Mouse (Mus musculus) heart, embryonic 16.5 days (tissue): ENCODE measurements at regions not wholly inside any gene's neighbourhood (a gene's known extent, or its start where the extent isn't known, plus 50 kb on each side); places are given as distances from the start of the nearest gene placed in this dataset.

Experiments used
- ATAC-seq: fragments of 200-750 bp; cut with Nextera tagmentation; replicated peaks from 2 replicates; pipeline ENCODE4 v1.8.0; 2017; ENCODE audit warnings: moderate number of reproducible peaks; ENCODE audit not compliant: insufficient read depth, low FRiP score; ENCODE audit errors: extremely low read depth
- H3K27ac ChIP-seq: fragments of 300-500 bp; sonication (generic); 2 replicates; pipeline ENCODE4 v1.5.1; 2014; ENCODE audit warnings: mild to moderate bottlenecking, low read length, control low read depth, moderate library complexity
- H3K27me3 ChIP-seq: fragments of 300-500 bp; sonication (generic); 2 replicates; pipeline ENCODE4 v1.6.1; 2014; ENCODE audit warnings: low read length, mixed read lengths; ENCODE audit not compliant: control insufficient read depth, insufficient read depth
- H3K36me3 ChIP-seq: fragments of 300-500 bp; sonication (generic); 2 replicates; pipeline ENCODE4 v1.6.1; 2014; ENCODE audit not compliant: control insufficient read depth, insufficient read depth
- H3K4me1 ChIP-seq: fragments of 300-500 bp; sonication (generic); 2 replicates; pipeline ENCODE4 v1.6.1; 2014; ENCODE audit warnings: low read length, mixed read lengths; ENCODE audit not compliant: control insufficient read depth, insufficient read depth
- H3K4me2 ChIP-seq: fragments of 300-500 bp; sonication (generic); 2 replicates; pipeline ENCODE4 v1.6.1; 2014; ENCODE audit warnings: low read depth, mild to moderate bottlenecking, control low read depth, low read length
- H3K4me3 ChIP-seq: fragments of 300-500 bp; sonication (generic); 2 replicates; pipeline ENCODE4 v1.5.1; 2014; ENCODE audit warnings: mild to moderate bottlenecking, control low read depth, low read length
- H3K9ac ChIP-seq: fragments of 300-500 bp; sonication (generic); 2 replicates; pipeline ENCODE4 v1.6.1; 2014; ENCODE audit warnings: low read length, control low read depth
- H3K9me3 ChIP-seq: fragments of 300-500 bp; sonication (generic); replicated peaks from 2 replicates; pipeline ENCODE4 v1.6.1; 2016; ENCODE audit warnings: low read length; ENCODE audit not compliant: control insufficient read depth
- WGBS: fragments of 180-500 bp; shearing (Covaris S2); extraction: QIAGEN DNeasy Blood & Tissue Kit; methylation state at CpG from one replicate; pipeline ENCODE4 v1.1.7; 2014; 5-methylcytosine and 5-hydroxymethylcytosine counted together

GRCm38 (mm10) chr7:78971644-78972313 is 58.6 kb downstream of the Isg20 start:
- no peak overlapping the region for H3K4me2 ChIP-seq
- H3K27ac ChIP-seq = no peak overlapping the region
- H3K27me3 ChIP-seq = no peaks in the 10 kb centered on the region
- H3K9me3 ChIP-seq = peaks cover under 1% of the 10 kb centered on the region; the same call in 1 of the 2 replicates
- no peak for ATAC-seq
- H3K9ac ChIP-seq = no peak overlapping the region
- no peak overlapping the region for H3K4me3 ChIP-seq
- no peaks in the 10 kb centered on the region for H3K36me3 ChIP-seq
- H3K4me1 ChIP-seq = no peaks in the 10 kb centered on the region
- 44% methylated on average over 12 of the region's 12 CpGs for WGBS

DNA sequence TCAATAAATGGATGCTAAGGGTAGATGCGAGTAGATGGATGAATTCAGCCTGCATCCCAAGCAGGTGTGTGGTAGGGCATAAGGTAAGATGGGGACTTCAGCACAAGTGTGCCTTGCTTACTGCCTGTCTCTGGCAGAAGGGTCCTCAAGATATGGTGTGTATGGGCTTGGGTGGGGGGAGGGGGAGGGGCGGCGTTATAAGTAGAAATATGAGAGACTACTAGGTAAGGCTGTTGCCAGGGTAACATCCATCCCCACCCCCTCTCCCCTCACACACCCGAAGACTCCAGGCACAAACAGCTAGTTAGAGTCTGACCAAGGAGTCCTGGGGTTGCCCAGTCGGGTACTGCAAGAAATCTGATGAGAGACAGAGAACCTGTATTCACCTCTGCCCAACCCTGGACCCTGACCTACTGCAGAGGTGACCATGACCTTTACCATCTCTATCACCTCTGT is 63.5 kb upstream of the Acan start:
- Histone ChIP-seq H3K9me3 (no peaks in the 10 kb centered on the region), H3K27me3 (peaks cover 12% of the 10 kb centered on the region), H3K27ac (no peak overlapping the region), H3K4me1 (peaks cover 7% of the 10 kb centered on the region; the same call in 1 of the 2 replicates), H3K4me3 (peak overlapping the region; percentile 50), H3K4me2 (peak overlapping the region; percentile 81), H3K36me3 (no peaks in the 10 kb centered on the region), H3K9ac (peak overlapping the region; percentile 66)
- 0 out of 2 replicates have a peak, but pooled peaks have one; percentile 14 for ATAC-seq
- 45% methylated on average over 5 of the region's 5 CpGs for WGBS

DNA sequence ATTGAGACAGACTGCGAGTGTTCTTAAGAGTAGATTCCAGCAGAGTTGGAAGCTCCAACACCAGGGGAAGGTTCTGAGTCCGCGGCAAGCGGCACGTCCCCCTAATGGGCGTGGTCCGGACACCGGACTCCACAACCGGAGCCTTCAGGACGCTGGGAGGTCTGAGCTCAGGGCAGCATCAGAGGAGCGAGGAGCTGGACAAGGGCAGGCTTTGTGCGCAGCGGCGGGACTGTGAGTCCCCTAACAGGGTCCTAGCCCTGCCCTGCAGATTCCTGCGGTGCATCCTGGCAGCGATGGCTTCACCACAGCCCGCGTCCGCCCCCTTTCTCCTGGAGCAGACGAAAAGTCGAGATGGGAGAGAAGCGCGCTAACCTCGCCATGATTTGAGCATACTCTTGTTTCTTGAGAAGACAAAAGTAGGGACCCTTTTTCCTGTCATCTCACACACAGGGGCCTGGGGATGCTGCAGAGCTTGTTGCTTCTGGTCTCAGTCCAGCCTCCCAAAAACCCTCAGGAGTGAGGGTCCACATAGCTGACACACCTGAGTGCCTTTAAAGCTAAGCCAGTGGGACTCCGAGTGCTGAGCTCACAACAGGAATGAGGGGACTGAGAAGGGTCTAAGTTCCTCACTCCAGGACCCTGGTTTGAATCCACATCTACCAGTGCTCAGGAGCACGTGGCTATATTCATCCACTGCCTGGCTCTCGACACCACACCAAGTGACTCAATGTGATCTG is 62.8 kb upstream of the Acan start:
- Histone ChIP-seq H3K36me3 (no peaks in the 10 kb centered on the region), H3K4me1 (peaks cover 7% of the 10 kb centered on the region; the same call in 1 of the 2 replicates), H3K4me2 (peak overlapping the region; percentile 81), H3K4me3 (peak overlapping the region; percentile 50), H3K27me3 (peaks cover 12% of the 10 kb centered on the region), H3K9me3 (no peaks in the 10 kb centered on the region), H3K9ac (peak overlapping the region; percentile 66), H3K27ac (no peak overlapping the region)
- 5% methylated on average over 27 of the region's 27 CpGs for WGBS
- ATAC-seq = peak; percentile 58; the same call in 1 of the 2 replicates

- Histone ChIP-seq H3K9ac (no peak overlapping the region), H3K27ac (no peak overlapping the region), H3K4me2 (no peak overlapping the region), H3K27me3 (peaks cover 12% of the 10 kb centered on the region), H3K9me3 (no peaks in the 10 kb centered on the region), H3K36me3 (no peaks in the 10 kb centered on the region), H3K4me3 (no peak overlapping the region), H3K4me1 (peaks cover 7% of the 10 kb centered on the region; the same call in 1 of the 2 replicates)
- 64% methylated on average over 7 of the region's 7 CpGs for WGBS
- no peak for ATAC-seq
These were observed 60.3 kb upstream of the Acan start for GRCm38 (mm10) chr7:78992991-78993390.

DNA sequence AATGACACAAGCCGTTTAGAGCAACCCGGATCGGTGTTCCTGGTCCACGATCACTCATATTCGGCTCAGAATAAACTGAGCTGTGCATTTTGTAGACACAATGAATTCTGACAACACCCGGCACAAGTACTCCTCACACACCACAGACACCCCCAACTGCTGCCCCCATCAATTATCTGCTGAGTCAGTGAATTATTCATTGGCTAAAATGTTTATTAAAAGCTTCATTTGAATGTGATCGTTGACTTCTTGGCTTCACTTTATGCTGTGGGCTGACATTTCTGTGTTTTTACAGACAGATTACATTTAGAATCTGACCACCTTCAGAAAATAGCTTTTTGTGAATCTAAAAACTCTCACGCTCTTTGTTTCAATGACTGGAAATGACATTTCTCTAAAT is 59.1 kb upstream of the Acan start:
- no peak for ATAC-seq
- no peak overlapping the region for H3K9ac ChIP-seq
- no peak overlapping the region for H3K4me2 ChIP-seq
- peaks cover 7% of the 10 kb centered on the region; the same call in 1 of the 2 replicates for H3K4me1 ChIP-seq
- no peak overlapping the region for H3K27ac ChIP-seq
- WGBS = 84% methylated on average over 8 of the region's 8 CpGs
- H3K4me3 ChIP-seq = no peak overlapping the region
- peaks cover 12% of the 10 kb centered on the region for H3K27me3 ChIP-seq
- H3K9me3 ChIP-seq = no peaks in the 10 kb centered on the region
- no peaks in the 10 kb centered on the region for H3K36me3 ChIP-seq

GRCm38 (mm10) chr7:78995034-78995433 is 58.2 kb upstream of the Acan start:
- WGBS = 84% methylated on average over 2 of the region's 2 CpGs
- ATAC-seq = no peak
- no peaks in the 10 kb centered on the region for H3K36me3 ChIP-seq

GRCm38 (mm10) chr7:78995820-78996219 is 57.5 kb upstream of the Acan start:
- H3K27me3 ChIP-seq = peaks cover 5% of the 10 kb centered on the region
- no peaks in the 10 kb centered on the region for H3K9me3 ChIP-seq
- H3K4me2 ChIP-seq = no peak overlapping the region
- 30% methylated on average over 4 of the region's 4 CpGs for WGBS
- ATAC-seq = no peak
- H3K4me1 ChIP-seq = no peaks in the 10 kb centered on the region
- no peaks in the 10 kb centered on the region for H3K36me3 ChIP-seq
- no peak overlapping the region for H3K4me3 ChIP-seq
- no peak overlapping the region for H3K27ac ChIP-seq
- no peak overlapping the region for H3K9ac ChIP-seq

More at GRCm38 (mm10) chr7:78995034-78995433, 58.2 kb upstream of the Acan start:
- H3K4me1 ChIP-seq = peaks cover 5% of the 10 kb centered on the region; the same call in 1 of the 2 replicates
- no peak overlapping the region for H3K9ac ChIP-seq
- H3K4me2 ChIP-seq = no peak overlapping the region
- no peak overlapping the region for H3K27ac ChIP-seq
- H3K4me3 ChIP-seq = no peak overlapping the region
- no peaks in the 10 kb centered on the region for H3K9me3 ChIP-seq
- peaks cover 7% of the 10 kb centered on the region for H3K27me3 ChIP-seq
